Mouse (Mus musculus) lung, postnatal 0 days (tissue): ENCODE results near the gene Haus4.

Source experiments
- CTCF ChIP-seq: IDR thresholded peaks from 2 replicates; pipeline ENCODE4 v1.5.1; 2016; ENCODE audit warnings: antibody characterized with exemption, mild to moderate bottlenecking
- EP300 ChIP-seq: IDR thresholded peaks from 2 replicates; pipeline ENCODE4 v1.6.1; 2016; ENCODE audit warnings: antibody characterized with exemption, mild to moderate bottlenecking, control low read depth

GRCm38 (mm10) chr14:54575631-54576030 is 21.2 kb upstream of the Haus4 start:
- peak; percentile 37 for TF ChIP-seq CTCF
- no peak for TF ChIP-seq EP300
